Mouse (Mus musculus): ENCODE results near the gene Srxn1.

Srxn1 gene

GRCm38 (mm10) chr2:152128597-152128996 lies 23.3 kb downstream of the Srxn1 start:
- no peak for DNase-seq

- no peak for DNase-seq
Observed at GRCm38 (mm10) chr2:152129778-152130177, 24.5 kb downstream of the Srxn1 start.

- no peak for DNase-seq
Observed at GRCm38 (mm10) chr2:152132016-152132415, 26.7 kb downstream of the Srxn1 start.

GRCm38 (mm10) chr2:152132691-152133090 lies 27.4 kb downstream of the Srxn1 start:
- DNase-seq, result no peak

GRCm38 (mm10) chr2:152139191-152139987 lies 34.1 kb downstream of the Srxn1 start:
- DNase-seq, result no peak

GRCm38 (mm10) chr2:152140941-152141340 lies 35.6 kb downstream of the Srxn1 start:
- no peak for DNase-seq

GRCm38 (mm10) chr2:152141491-152141890 lies 36.2 kb downstream of the Srxn1 start:
- DNase-seq, result no peak

- no peak for DNase-seq
Observed at GRCm38 (mm10) chr2:152142046-152142445, 36.7 kb downstream of the Srxn1 start.

GRCm38 (mm10) chr2:152142571-152142970 lies 37.3 kb downstream of the Srxn1 start:
- DNase-seq, result no peak

- no peak for DNase-seq
Observed at GRCm38 (mm10) chr2:152143279-152144157, 38.2 kb downstream of the Srxn1 start, which contains the start of gene Tcf15. TSS of gene Tcf15 (plus strand) at chr2:152143561.

GRCm38 (mm10) chr2:152144158-152144450 lies 38.8 kb downstream of the Srxn1 start:
- DNase-seq, result no peak

- no peak for DNase-seq
Observed at GRCm38 (mm10) chr2:152144501-152144900, 39.2 kb downstream of the Srxn1 start.

GRCm38 (mm10) chr2:152145711-152146110 lies 40.4 kb downstream of the Srxn1 start:
- DNase-seq, result no peak

GRCm38 (mm10) chr2:152147079-152147478 lies 41.8 kb downstream of the Srxn1 start:
- DNase-seq, result no peak

- no peak for DNase-seq
Observed at GRCm38 (mm10) chr2:152148675-152149074, 43.4 kb downstream of the Srxn1 start.

GRCm38 (mm10) chr2:152149891-152150290 lies 44.6 kb downstream of the Srxn1 start:
- DNase-seq, result no peak

- no peak for DNase-seq
Observed at GRCm38 (mm10) chr2:152150373-152150772, 45.1 kb downstream of the Srxn1 start.

GRCm38 (mm10) chr2:152153361-152153760 lies 48.0 kb downstream of the Srxn1 start:
- no peak for DNase-seq

GRCm38 (mm10) chr2:152155414-152156208 lies 50.3 kb downstream of the Srxn1 start:
- no peak for DNase-seq

- DNase-seq, result no peak
Observed at GRCm38 (mm10) chr2:152156471-152156870, 51.2 kb downstream of the Srxn1 start.

GRCm38 (mm10) chr2:152159487-152159886 lies 54.2 kb downstream of the Srxn1 start:
- DNase-seq, result no peak
